Mouse (Mus musculus) liver, adult 2 months (tissue): Measurements from ENCODE around the gene Ppp2r2c. TPM values are rescaled to one million over a fixed set of nuclear protein-coding genes. Genes with fewer than 3 reads are reported as not detected.

Experiments used
- DNase-seq: peaks from one replicate; pipeline ENCODE4 v3.0.0-alpha.2; 2011; ENCODE audit warnings: low read depth, low spot score; ENCODE audit errors: extremely low read depth
- H3K27ac ChIP-seq: fragments of 200-500 bp; replicated peaks from 2 replicates; pipeline ENCODE4 v1.5.1; 2012; ENCODE audit warnings: low read depth, mild to moderate bottlenecking, control low read depth, inconsistent platforms, low read length; ENCODE audit not compliant: insufficient read depth
- H3K27me3 ChIP-seq: fragments of 200-500 bp; 2 replicates; pipeline ENCODE4 v1.6.1; 2012; ENCODE audit warnings: mild to moderate bottlenecking, moderate library complexity, low read length, inconsistent platforms; ENCODE audit not compliant: control insufficient read depth, insufficient read depth
- H3K36me3 ChIP-seq: fragments of 200-500 bp; 2 replicates; pipeline ENCODE4 v1.6.1; 2012; ENCODE audit warnings: low read length, inconsistent platforms; ENCODE audit not compliant: control insufficient read depth, insufficient read depth
- H3K4me1 ChIP-seq: fragments of 200-500 bp; 2 replicates; pipeline ENCODE4 v1.6.1; 2011; ENCODE audit warnings: low read length; ENCODE audit not compliant: control insufficient read depth, insufficient read depth
- H3K4me3 ChIP-seq: fragments of 200-500 bp; 2 replicates; pipeline ENCODE4 v1.5.1; 2011; ENCODE audit warnings: low read depth, mild to moderate bottlenecking, control low read depth, low read length, moderate library complexity; ENCODE audit not compliant: insufficient read depth
- H3K79me2 ChIP-seq: fragments of 200-500 bp; 2 replicates; pipeline ENCODE4 v1.6.1; 2012; ENCODE audit warnings: inconsistent platforms, mild to moderate bottlenecking, low read length, moderate library complexity; ENCODE audit not compliant: control insufficient read depth, insufficient read depth
- H3K9ac ChIP-seq: fragments of 200-500 bp; 2 replicates; pipeline ENCODE4 v1.6.1; 2012; ENCODE audit warnings: low read depth, mild to moderate bottlenecking, control low read depth, inconsistent platforms, low read length
- CTCF ChIP-seq: fragments of 200-500 bp; IDR thresholded peaks from 2 replicates; pipeline ENCODE4 v1.5.1; 2011; ENCODE audit warnings: low read depth, low read length, control low read depth
- POLR2A ChIP-seq: fragments of 200-500 bp; IDR thresholded peaks from 2 replicates; pipeline ENCODE4 v1.6.1; 2011; ENCODE audit warnings: low read length, control low read depth; ENCODE audit not compliant: insufficient read depth; ENCODE audit errors: extremely low read depth
- WGBS: fragments of 180-500 bp; shearing (Covaris S2); methylation state at CpG from one replicate; pipeline ENCODE4 v1.1.7; 2018; 5-methylcytosine and 5-hydroxymethylcytosine counted together
- polyA plus RNA-seq: library from polyadenylated mRNA; depleted of rRNA; stranded (reverse); fragments of >200 nt; gene quantifications from 2 replicates; pipeline ENCODE4 v1.2.3, GENCODE M21; 2012
- total RNA-seq: library from RNA; depleted of rRNA; stranded (reverse); fragments of >200 nt; gene quantifications from 2 replicates; pipeline ENCODE4 v1.2.3, GENCODE M21; 2014

Gene Ppp2r2c
- total and polyA plus RNA-seq, 2 experiments, result under 0.01 TPM; not detected in 1

DNA sequence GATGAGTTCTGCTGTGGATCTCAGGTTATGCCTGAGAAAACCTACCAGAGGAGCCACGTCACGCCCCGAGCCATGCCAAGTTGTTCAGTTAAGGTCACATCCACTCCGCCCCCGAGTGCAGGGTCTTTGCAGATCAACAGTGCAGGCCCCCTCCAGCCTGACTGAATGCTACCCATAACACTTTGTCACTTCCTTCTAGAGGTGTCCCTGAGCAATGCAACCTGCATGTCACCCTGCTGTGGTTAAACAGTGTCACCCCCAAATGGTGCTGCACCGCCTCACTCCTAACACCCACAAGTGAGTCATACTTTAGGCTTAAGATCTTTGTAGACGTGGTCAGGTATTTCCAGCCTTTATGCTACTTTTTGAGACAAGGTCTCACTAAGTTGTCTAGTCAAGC lies 28.2 kb upstream of the Ppp2r2c start:
- H3K27me3 ChIP-seq, result no peaks in the 10 kb centered on the region
- no peak overlapping the region for H3K4me3 ChIP-seq
- TF ChIP-seq POLR2A, result no peak
- TF ChIP-seq CTCF, result no peak
- no peaks in the 10 kb centered on the region for H3K4me1 ChIP-seq
- H3K27ac ChIP-seq, result no peak overlapping the region
- WGBS, result 71% methylated on average over 7 of the region's 7 CpGs
- H3K9ac ChIP-seq, result no peak overlapping the region
- DNase-seq, result no peak
- no peaks in the 10 kb centered on the region for H3K36me3 ChIP-seq
- H3K79me2 ChIP-seq, result no peaks in the 10 kb centered on the region

DNA sequence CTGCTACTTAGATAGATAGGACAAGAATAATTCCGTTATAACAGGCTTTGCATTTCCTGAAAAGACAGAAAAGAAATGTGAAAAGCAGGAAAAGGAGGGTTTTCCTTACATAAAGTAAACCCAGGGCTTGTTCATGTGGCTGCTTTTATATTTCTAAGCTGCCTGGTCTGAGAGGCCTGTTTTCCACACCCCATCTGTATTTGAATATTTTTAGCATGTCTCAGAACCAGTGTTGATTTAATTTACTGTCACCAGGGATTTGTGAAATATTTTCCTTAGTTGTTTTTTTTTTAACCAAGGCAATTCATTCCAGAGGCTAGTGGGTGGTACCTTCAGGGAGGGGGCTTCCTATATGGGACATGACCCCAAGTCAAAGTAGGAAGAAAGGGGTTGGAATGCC lies 26.6 kb upstream of the Ppp2r2c start:
- WGBS, result 59% methylated on average over 1 of the region's 1 CpGs

DNA sequence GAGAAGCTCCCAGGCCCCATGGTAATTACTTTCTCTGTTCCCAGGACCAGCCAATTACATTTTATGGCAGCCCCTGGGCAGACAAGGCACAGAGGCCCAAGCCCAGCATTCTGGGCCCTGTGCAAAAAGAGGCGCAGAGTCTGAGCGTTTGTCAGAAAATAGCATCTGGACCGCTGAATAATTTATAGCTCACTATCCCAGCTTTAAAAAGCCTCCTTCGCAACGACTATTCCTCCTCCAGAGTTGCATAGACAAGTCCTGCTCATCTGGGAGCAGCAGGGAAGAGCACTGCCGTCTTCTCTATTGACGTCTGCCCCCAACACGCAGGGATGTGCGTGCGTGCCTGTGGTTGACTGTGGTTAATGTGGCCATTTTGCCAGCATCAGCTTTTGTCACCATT lies 23.8 kb upstream of the Ppp2r2c start:
- 88% methylated on average over 10 of the region's 10 CpGs for WGBS
- no peaks in the 10 kb centered on the region for H3K79me2 ChIP-seq
- DNase-seq, result no peak
- TF ChIP-seq POLR2A, result no peak
- H3K27me3 ChIP-seq, result 0 out of 2 replicates have a peak, but pooled peaks cover 8% of the 10 kb centered on the region
- H3K9ac ChIP-seq, result no peak overlapping the region
- no peaks in the 10 kb centered on the region for H3K4me1 ChIP-seq
- no peaks in the 10 kb centered on the region for H3K36me3 ChIP-seq
- no peak overlapping the region for H3K4me3 ChIP-seq
- H3K27ac ChIP-seq, result no peak overlapping the region

More for the DNA sequence above, 26.6 kb upstream of the Ppp2r2c start:
- Histone ChIP-seq H3K4me1 (no peaks in the 10 kb centered on the region), H3K27me3 (0 out of 2 replicates have a peak, but pooled peaks cover 6% of the 10 kb centered on the region), H3K4me3 (no peak overlapping the region), H3K36me3 (no peaks in the 10 kb centered on the region), H3K9ac (no peak overlapping the region), H3K79me2 (no peaks in the 10 kb centered on the region), H3K27ac (no peak overlapping the region)
- DNase-seq, result no peak
- TF ChIP-seq POLR2A, result no peak
- no peak for TF ChIP-seq CTCF

DNA sequence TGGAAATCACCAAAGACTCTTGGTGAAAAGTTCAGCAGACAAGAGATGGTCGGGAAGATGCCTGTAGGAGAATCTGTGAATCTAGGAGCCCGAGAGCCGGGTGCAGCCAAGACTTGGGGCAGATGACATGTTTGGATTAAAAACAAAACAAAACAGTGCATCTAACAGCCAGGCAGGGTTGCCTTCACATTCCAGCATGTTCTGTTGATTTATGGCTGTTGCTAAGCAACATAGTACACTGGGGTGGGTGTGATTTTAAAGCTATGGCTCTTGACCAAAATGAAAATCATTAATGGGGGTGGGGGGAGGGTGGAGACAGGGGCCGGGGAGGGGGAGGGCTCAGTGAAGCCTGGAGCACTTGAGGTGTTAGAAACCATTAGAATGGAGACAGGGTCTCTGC lies 16.7 kb upstream of the Ppp2r2c start:
- 59% methylated on average over 4 of the region's 4 CpGs for WGBS
- no peak overlapping the region for H3K9ac ChIP-seq
- H3K4me3 ChIP-seq, result no peak overlapping the region
- no peak for DNase-seq
- H3K27me3 ChIP-seq, result 0 out of 2 replicates have a peak, but pooled peaks cover 4% of the 10 kb centered on the region
- no peaks in the 10 kb centered on the region for H3K36me3 ChIP-seq
- no peaks in the 10 kb centered on the region for H3K79me2 ChIP-seq
- no peak overlapping the region for H3K27ac ChIP-seq
- no peaks in the 10 kb centered on the region for H3K4me1 ChIP-seq
- TF ChIP-seq POLR2A (no peak), CTCF (no peak)

DNA sequence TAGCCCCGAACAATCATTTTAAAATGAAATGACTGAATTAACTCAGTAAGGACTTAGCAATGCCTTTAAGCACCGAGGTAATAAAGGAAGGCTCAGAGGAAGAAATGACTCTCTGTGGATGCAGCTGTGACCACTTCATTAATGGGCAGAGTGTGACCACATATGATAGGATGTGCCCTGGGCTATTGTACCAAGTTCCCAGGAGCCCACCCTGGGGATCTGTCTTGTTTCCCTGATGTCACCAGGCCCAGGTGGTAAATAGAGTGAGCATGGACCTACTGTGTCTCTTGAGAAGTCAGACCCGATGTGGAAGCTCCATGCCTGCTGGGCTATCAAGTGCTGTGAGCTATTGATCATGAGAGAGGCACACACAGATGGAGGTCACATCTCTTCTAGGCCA lies 13.1 kb upstream of the Ppp2r2c start:
- no peak for DNase-seq
- H3K27ac ChIP-seq, result no peak overlapping the region
- H3K4me1 ChIP-seq, result no peaks in the 10 kb centered on the region
- TF ChIP-seq CTCF, result no peak
- TF ChIP-seq POLR2A, result no peak
- H3K9ac ChIP-seq, result no peak overlapping the region
- H3K36me3 ChIP-seq, result no peaks in the 10 kb centered on the region
- H3K27me3 ChIP-seq, result 0 out of 2 replicates have a peak, but pooled peaks cover 2% of the 10 kb centered on the region
- H3K4me3 ChIP-seq, result no peak overlapping the region
- 81% methylated on average over 3 of the region's 3 CpGs for WGBS
- no peaks in the 10 kb centered on the region for H3K79me2 ChIP-seq

DNA sequence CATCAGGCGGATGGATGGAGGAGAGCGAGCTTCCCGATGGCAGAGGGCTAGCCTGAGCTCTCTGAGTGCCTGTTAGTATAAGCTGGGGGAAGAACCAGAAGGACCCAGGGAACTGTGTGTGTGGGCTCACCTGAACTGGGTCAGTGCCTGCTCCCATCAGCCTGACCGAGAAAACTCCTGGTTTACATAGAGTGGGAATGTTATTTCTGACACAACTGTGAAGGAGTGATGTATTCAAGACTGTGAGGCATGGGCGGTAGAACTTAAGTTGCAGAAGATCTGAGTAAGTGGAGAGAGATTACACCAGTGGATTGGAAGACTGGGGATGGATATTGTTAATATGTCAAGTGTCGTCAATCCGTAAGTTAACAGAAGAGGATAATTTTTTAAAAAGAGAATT lies 11.8 kb upstream of the Ppp2r2c start:
- no peak overlapping the region for H3K27ac ChIP-seq
- no peak for DNase-seq
- no peaks in the 10 kb centered on the region for H3K79me2 ChIP-seq
- H3K36me3 ChIP-seq, result no peaks in the 10 kb centered on the region
- H3K4me3 ChIP-seq, result no peak overlapping the region
- WGBS, result 85% methylated on average over 7 of the region's 7 CpGs
- no peaks in the 10 kb centered on the region for H3K4me1 ChIP-seq
- no peak overlapping the region for H3K9ac ChIP-seq
- H3K27me3 ChIP-seq, result 0 out of 2 replicates have a peak, but pooled peaks cover 2% of the 10 kb centered on the region
- TF ChIP-seq CTCF, result no peak
- TF ChIP-seq POLR2A, result no peak
